Mouse (Mus musculus) heart, adult 2 months (tissue): ENCODE results near the gene Nek4.

Source experiments
- CTCF ChIP-seq: fragments of 200-600 bp; IDR thresholded peaks from 2 replicates; pipeline ENCODE4 v1.8.1; 2022; ENCODE audit warnings: antibody characterized with exemption, mild to moderate bottlenecking, moderate library complexity
- POLR2A ChIP-seq: fragments of 200-500 bp; IDR thresholded peaks from 2 replicates; pipeline ENCODE4 v1.6.1; 2011; ENCODE audit warnings: mild to moderate bottlenecking, low read depth, low read length, control low read depth; ENCODE audit not compliant: insufficient read depth

- TF ChIP-seq CTCF (no peak), POLR2A (no peak)
Measured at GRCm38 (mm10) chr14:30930386-30930785, 20.8 kb upstream of the Nek4 start.
